Mouse (Mus musculus) limb, embryonic 13.5 days (tissue): ENCODE data around the gene Zfp160. TPM values are rescaled to one million over a fixed set of nuclear protein-coding genes. Genes with fewer than 3 reads are reported as not detected.
"Not testable (repeated sequence)": the region's sequence is repeated elsewhere in the genome, so short reads cannot be mapped to it uniquely, and the experiment has no call there.

Experiments used
- ATAC-seq: fragments of 200-750 bp; cut with Nextera tagmentation; 2 replicates; pipeline ENCODE4 v1.8.0; 2017; ENCODE audit warnings: low read depth, moderate number of reproducible peaks, moderate TSS enrichment; ENCODE audit not compliant: low FRiP score
- H3K27ac ChIP-seq: fragments of 300-500 bp; sonication (generic); 2 replicates; pipeline ENCODE4 v1.5.1; 2015; ENCODE audit warnings: inconsistent platforms, mild to moderate bottlenecking, moderate library complexity
- H3K27me3 ChIP-seq: fragments of 300-500 bp; sonication (generic); 2 replicates; pipeline ENCODE4 v1.6.1; 2015; ENCODE audit warnings: mild to moderate bottlenecking, inconsistent platforms
- H3K36me3 ChIP-seq: fragments of 300-500 bp; sonication (generic); 2 replicates; pipeline ENCODE4 v1.6.1; 2015; ENCODE audit warnings: inconsistent platforms, mild to moderate bottlenecking, moderate library complexity
- H3K4me1 ChIP-seq: fragments of 300-500 bp; sonication (generic); 2 replicates; pipeline ENCODE4 v1.6.1; 2015; ENCODE audit warnings: inconsistent platforms
- H3K4me2 ChIP-seq: fragments of 300-500 bp; sonication (generic); replicated peaks from 2 replicates; pipeline ENCODE4 v1.6.1; 2015; ENCODE audit warnings: inconsistent platforms, mild to moderate bottlenecking, moderate library complexity
- H3K4me3 ChIP-seq: fragments of 300-500 bp; sonication (generic); 2 replicates; pipeline ENCODE4 v1.5.1; 2015; ENCODE audit warnings: moderate library complexity, mild to moderate bottlenecking, inconsistent platforms
- H3K9ac ChIP-seq: fragments of 300-500 bp; sonication (generic); 2 replicates; pipeline ENCODE4 v1.6.1; 2015; ENCODE audit warnings: mild to moderate bottlenecking, inconsistent platforms
- H3K9me3 ChIP-seq: fragments of 300-500 bp; sonication (generic); 2 replicates; pipeline ENCODE4 v1.6.1; 2016; ENCODE audit warnings: inconsistent platforms
- WGBS: fragments of 180-500 bp; shearing (Covaris S2); methylation state at CpG from one replicate; pipeline ENCODE4 v1.1.7; 2015; 5-methylcytosine and 5-hydroxymethylcytosine counted together
- polyA plus RNA-seq: library from polyadenylated mRNA; unstranded; fragments of >200 nt; fragmentation: Nextera tagmentation; extraction: Ambion mirVana; gene quantifications from 2 replicates; pipeline ENCODE4 v1.2.1, GENCODE M21; 2015

Zfp160 gene
- polyA plus RNA-seq, 1 experiment from 2014 or later: 21.1 TPM

DNA sequence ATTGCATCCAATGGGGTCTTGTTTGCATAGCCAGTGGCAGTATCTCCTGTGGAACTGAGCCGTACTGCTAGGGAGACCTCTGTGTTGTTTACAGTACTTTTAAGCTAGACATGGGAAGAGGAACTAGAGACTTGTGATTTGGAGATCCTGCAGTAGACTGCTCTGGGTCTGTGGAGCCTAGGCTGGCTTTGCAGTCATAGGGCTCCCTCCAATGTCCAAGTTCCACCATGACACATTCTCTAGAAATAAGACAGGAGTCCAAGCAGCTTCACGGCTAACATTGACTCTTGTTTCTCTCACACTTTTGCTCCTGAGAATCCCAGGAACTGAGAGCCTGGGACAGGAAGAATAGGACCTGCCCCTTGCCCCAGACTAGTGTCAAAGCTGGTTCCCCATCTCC lies 44.6 kb downstream of the Zfp160 start:
- no peak for ATAC-seq
- no peaks in the 10 kb centered on the region for H3K36me3 ChIP-seq
- WGBS: 78% methylated on average over 2 of the region's 2 CpGs

DNA sequence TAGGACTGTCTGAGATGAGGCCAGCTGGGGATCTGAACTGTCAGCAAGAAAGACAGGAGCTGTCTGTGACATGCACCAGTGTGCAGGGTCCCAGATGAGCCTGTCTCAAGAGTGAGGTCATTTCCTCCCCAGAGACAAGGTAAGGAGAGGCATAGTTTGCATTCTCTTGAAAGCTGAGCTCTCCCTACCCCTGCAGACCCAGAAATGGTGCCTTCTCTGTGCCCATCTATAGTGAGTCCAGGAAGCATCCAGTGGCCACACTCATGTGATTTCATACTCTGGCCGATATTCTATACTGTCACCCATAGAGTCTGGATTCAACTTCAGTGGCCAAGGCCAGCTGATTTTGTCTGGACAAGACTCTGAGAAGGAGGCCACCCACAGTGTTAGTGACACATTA lies 46.4 kb downstream of the Zfp160 start:
- not testable (repeated sequence) for H3K4me1 ChIP-seq, H3K4me2 ChIP-seq, H3K9ac ChIP-seq, ATAC-seq, H3K36me3 ChIP-seq, H3K27me3 ChIP-seq, H3K27ac ChIP-seq, H3K9me3 ChIP-seq, H3K4me3 ChIP-seq
- 91% methylated on average over 1 of the region's 1 CpGs for WGBS

More for the DNA sequence above, 44.6 kb downstream of the Zfp160 start:
- H3K27ac ChIP-seq: no peak overlapping the region
- no peaks in the 10 kb centered on the region for H3K27me3 ChIP-seq
- H3K9me3 ChIP-seq: no peaks in the 10 kb centered on the region
- no peaks in the 10 kb centered on the region for H3K4me1 ChIP-seq
- H3K9ac ChIP-seq: no peak overlapping the region
- H3K4me3 ChIP-seq: no peak overlapping the region
- H3K4me2 ChIP-seq: no peak overlapping the region

GRCm38 (mm10) chr17:21065501-21065900 lies 56.8 kb downstream of the Zfp160 start:
- Histone ChIP-seq H3K9me3 (no peaks in the 10 kb centered on the region), H3K27me3 (no peaks in the 10 kb centered on the region), H3K36me3 (no peaks in the 10 kb centered on the region), H3K4me1 (no peaks in the 10 kb centered on the region), H3K4me3 (no peak overlapping the region), H3K27ac (no peak overlapping the region), H3K9ac (no peak overlapping the region), H3K4me2 (no peak overlapping the region)
- 32% methylated on average over 1 of the region's 1 CpGs for WGBS
- no peak for ATAC-seq

DNA sequence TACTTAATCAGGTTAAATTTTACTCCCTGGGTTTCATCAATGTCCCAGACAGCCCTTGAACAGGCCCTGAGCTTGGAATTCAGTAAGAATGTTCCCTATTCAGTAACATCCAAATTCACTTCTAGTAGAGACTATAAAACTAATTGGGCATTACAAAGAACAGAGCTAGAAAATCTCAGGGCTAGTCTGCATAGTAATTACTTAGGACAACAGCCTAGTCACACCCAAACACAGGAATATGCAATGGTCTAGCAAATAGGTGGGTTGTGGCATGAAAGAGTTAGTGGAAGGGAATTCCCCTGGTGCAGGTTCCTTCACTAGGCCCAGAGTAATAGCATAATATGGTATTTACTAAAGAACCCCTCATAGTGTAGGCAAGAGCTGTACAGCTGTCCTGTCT lies 58.3 kb downstream of the Zfp160 start:
- no peaks in the 10 kb centered on the region for H3K36me3 ChIP-seq
- H3K27me3 ChIP-seq: no peaks in the 10 kb centered on the region
- no peak overlapping the region for H3K27ac ChIP-seq
- H3K9ac ChIP-seq: no peak overlapping the region
- no peaks in the 10 kb centered on the region for H3K4me1 ChIP-seq
- no peak overlapping the region for H3K4me2 ChIP-seq
- H3K4me3 ChIP-seq: no peak overlapping the region
- no peaks in the 10 kb centered on the region for H3K9me3 ChIP-seq
- ATAC-seq: no peak

GRCm38 (mm10) chr17:21069443-21069842 lies 60.7 kb downstream of the Zfp160 start:
- not testable (repeated sequence) for H3K27ac ChIP-seq, H3K36me3 ChIP-seq, H3K27me3 ChIP-seq, H3K9me3 ChIP-seq, H3K4me3 ChIP-seq, H3K4me2 ChIP-seq, H3K9ac ChIP-seq, H3K4me1 ChIP-seq, ATAC-seq
- WGBS: no CpG with 5 or more reads among the region's 3 CpGs

DNA sequence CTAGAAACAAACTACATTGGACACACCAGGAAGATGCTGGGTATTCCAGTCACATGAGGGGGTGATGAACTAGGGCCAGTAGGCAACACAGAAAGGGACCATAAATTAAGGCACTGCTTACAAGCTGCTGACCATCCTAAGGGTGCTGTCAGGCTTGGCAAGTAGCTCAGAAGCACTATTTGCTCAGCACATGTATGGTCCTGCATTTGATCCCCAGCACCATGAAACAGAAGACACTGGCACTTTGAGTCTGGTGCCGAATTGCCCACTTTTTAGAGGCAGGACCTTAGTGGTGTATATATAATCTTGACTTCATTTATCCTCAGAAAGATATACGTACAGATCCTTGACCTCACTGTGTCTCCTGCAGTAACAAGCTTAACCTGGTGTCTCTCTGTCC lies 62.3 kb downstream of the Zfp160 start:
- 79% methylated on average over 2 of the region's 2 CpGs for WGBS

More for the DNA sequence above, 62.3 kb downstream of the Zfp160 start:
- H3K4me1 ChIP-seq, H3K36me3 ChIP-seq, ATAC-seq, H3K9me3 ChIP-seq, H3K9ac ChIP-seq, H3K27ac ChIP-seq, H3K27me3 ChIP-seq, H3K4me2 ChIP-seq, H3K4me3 ChIP-seq: not testable (repeated sequence)

Other genes starting within 250 kb of the Zfp160 start
- gene Vmn1r228, start 222.7 kb upstream of the Zfp160 start, polyA plus RNA-seq: not detected in 2 replicates
- gene Vmn1r229, start 197.3 kb upstream of the Zfp160 start, polyA plus RNA-seq: not detected in 2 replicates
- gene Vmn1r230, start 168.5 kb upstream of the Zfp160 start, polyA plus RNA-seq: not detected in 2 replicates
- not detected in 2 replicates for gene Vmn1r231, start 103.8 kb upstream of the Zfp160 start, polyA plus RNA-seq
- gene Vmn1r232, start 89.2 kb upstream of the Zfp160 start, polyA plus RNA-seq: not detected in 2 replicates
- gene Ppp2r1a, start 63.6 kb upstream of the Zfp160 start, polyA plus RNA-seq: 375 and 377 TPM in 2 replicates
- not detected in 2 replicates for gene Vmn1r233, start 12.4 kb upstream of the Zfp160 start, polyA plus RNA-seq
- not detected in 2 replicates for gene Vmn1r234, start 217.2 kb downstream of the Zfp160 start, polyA plus RNA-seq
- not detected in 2 replicates for gene Vmn1r235, start 247.5 kb downstream of the Zfp160 start, polyA plus RNA-seq